Mouse (Mus musculus) CH12.LX (cell line): ENCODE measurements around the gene Rnf214. TPM values are rescaled to one million over a fixed set of nuclear protein-coding genes. Genes with fewer than 3 reads are reported as not detected.

ENCODE experiments used
- DNase-seq: peaks from one replicate; pipeline ENCODE4 v3.0.0-alpha.2; 2013; ENCODE audit errors: extremely low read depth
- H3K27ac ChIP-seq: 2 replicates; pipeline ENCODE4 v1.5.1; 2012; ENCODE audit warnings: low read depth, mild to moderate bottlenecking, control low read depth, moderate library complexity; ENCODE audit not compliant: insufficient read depth
- H3K27me3 ChIP-seq: replicated peaks from 2 replicates; pipeline ENCODE3; 2012; ENCODE audit warnings: inconsistent platforms
- H3K36me3 ChIP-seq, 2 experiments: replicated peaks in 1 of 2; 2 replicates each; pipeline versions ENCODE3 to v1.6.1; 2012; ENCODE audit warnings: inconsistent platforms in 1 of 2, low read length in 1 of 2, mild to moderate bottlenecking in 1 of 2, mixed read lengths in 1 of 2, moderate library complexity in 1 of 2; ENCODE audit not compliant: control insufficient read depth in 1 of 2, insufficient read depth in 1 of 2
- H3K4me1 ChIP-seq, 2 experiments: 2 replicates each; pipeline ENCODE4 v1.6.1; 2012; ENCODE audit warnings: inconsistent platforms in 1 of 2, moderate library complexity in 1 of 2; ENCODE audit not compliant: insufficient read depth in 2 of 2, control insufficient read depth in 1 of 2
- H3K4me2 ChIP-seq: 2 replicates; pipeline ENCODE4 v1.6.1; 2012; ENCODE audit warnings: low read depth, mild to moderate bottlenecking, control low read depth; ENCODE audit not compliant: poor library complexity, insufficient read depth, severe bottlenecking
- H3K4me3 ChIP-seq, 3 experiments: fragments of 150-350 bp in 1 of 3; sonication (generic) in 1 of 3; replicated peaks in 1 of 3; 2 replicates each; pipeline versions ENCODE3 to v1.5.1; 2011 to 2012; ENCODE audit warnings: low read depth in 2 of 3, low read length in 2 of 3, mild to moderate bottlenecking in 2 of 3, moderate library complexity in 2 of 3, control low read depth in 1 of 3, improper control_type of control experiment in 1 of 3, inconsistent platforms in 1 of 3, mixed read lengths in 1 of 3; ENCODE audit not compliant: poor library complexity in 1 of 3
- H3K79me2 ChIP-seq: replicated peaks from 2 replicates; pipeline ENCODE4 v1.6.1; 2012; ENCODE audit warnings: mild to moderate bottlenecking, moderate library complexity; ENCODE audit not compliant: control insufficient read depth, poor library complexity, insufficient read depth, severe bottlenecking; ENCODE audit errors: extremely low read depth
- H3K9ac ChIP-seq: 2 replicates; pipeline ENCODE4 v1.6.1; 2012; ENCODE audit warnings: low read depth, mild to moderate bottlenecking, control low read depth, moderate library complexity; ENCODE audit not compliant: insufficient read depth
- H3K9me3 ChIP-seq: replicated peaks from 2 replicates; pipeline ENCODE3; 2012; ENCODE audit warnings: low read length, inconsistent platforms, mixed read lengths
- CTCF ChIP-seq, 2 experiments: IDR thresholded peaks in 1 of 2; conservative IDR thresholded peaks in 1 of 2; 2 replicates each; pipeline ENCODE4 v1.5.1; 2011 to 2012; ENCODE audit warnings: low read depth in 2 of 2, low read length in 2 of 2, improper control_type of control experiment in 1 of 2, inconsistent platforms in 1 of 2, mild to moderate bottlenecking in 1 of 2, moderate library complexity in 1 of 2
- E2F4 ChIP-seq: IDR thresholded peaks from 2 replicates; pipeline ENCODE4 v1.6.1; 2011; ENCODE audit warnings: low read depth, low read length, improper control_type of control experiment; ENCODE audit not compliant: insufficient replicate concordance
- ELF1 ChIP-seq: IDR thresholded peaks from 2 replicates; pipeline ENCODE4 v1.6.1; 2014; ENCODE audit warnings: low read depth, mild to moderate bottlenecking, inconsistent platforms, low read length, improper control_type of control experiment
- EP300 ChIP-seq: IDR thresholded peaks from 2 replicates; pipeline ENCODE4 v1.6.1; 2011; ENCODE audit warnings: low read length, improper control_type of control experiment
- ETS1 ChIP-seq: conservative IDR thresholded peaks from 2 replicates; pipeline ENCODE4 v1.6.1; 2012; ENCODE audit warnings: low read depth, mild to moderate bottlenecking, inconsistent platforms, low read length, improper control_type of control experiment, moderate library complexity
- GABPA ChIP-seq: IDR thresholded peaks from 2 replicates; pipeline ENCODE4 v1.6.1; 2012; ENCODE audit warnings: low read depth, low read length, improper control_type of control experiment, inconsistent platforms; ENCODE audit not compliant: insufficient replicate concordance
- HCFC1 ChIP-seq: IDR thresholded peaks from 2 replicates; pipeline ENCODE4 v1.6.1; 2012; ENCODE audit warnings: low read depth, mild to moderate bottlenecking, inconsistent platforms, low read length, improper control_type of control experiment
- IRF4 ChIP-seq: IDR thresholded peaks from 2 replicates; pipeline ENCODE4 v1.6.1; 2014; ENCODE audit warnings: low read depth, mild to moderate bottlenecking, inconsistent platforms, low read length, improper control_type of control experiment
- JUND ChIP-seq: conservative IDR thresholded peaks from 2 replicates; pipeline ENCODE4 v1.6.1; 2011; ENCODE audit warnings: low read depth, low read length, improper control_type of control experiment
- KAT2A ChIP-seq: IDR thresholded peaks from 2 replicates; pipeline ENCODE4 v1.6.1; 2012; ENCODE audit warnings: low read length, improper control_type of control experiment, inconsistent platforms; ENCODE audit not compliant: insufficient replicate concordance
- MAX ChIP-seq: IDR thresholded peaks from 2 replicates; pipeline ENCODE4 v1.6.1; 2011; ENCODE audit warnings: low read length, improper control_type of control experiment
- MXI1 ChIP-seq: IDR thresholded peaks from 2 replicates; pipeline ENCODE4 v1.6.1; 2011; ENCODE audit warnings: mild to moderate bottlenecking, low read depth, low read length, improper control_type of control experiment
- RAD21 ChIP-seq: IDR thresholded peaks from 2 replicates; pipeline ENCODE4 v1.6.1; 2011; ENCODE audit warnings: low read depth, mild to moderate bottlenecking, low read length, improper control_type of control experiment, moderate library complexity
- RCOR1 ChIP-seq: conservative IDR thresholded peaks from 2 replicates; pipeline ENCODE4 v1.6.1; 2012; ENCODE audit warnings: low read depth, mild to moderate bottlenecking, inconsistent platforms, low read length, improper control_type of control experiment
- SIN3A ChIP-seq: IDR thresholded peaks from 2 replicates; pipeline ENCODE4 v1.6.1; 2012; ENCODE audit warnings: low read length, improper control_type of control experiment, inconsistent platforms
- TBP ChIP-seq: conservative IDR thresholded peaks from 2 replicates; pipeline ENCODE4 v1.6.1; 2011; ENCODE audit warnings: low read depth, low read length, improper control_type of control experiment
- USF2 ChIP-seq: conservative IDR thresholded peaks from 2 replicates; pipeline ENCODE4 v1.6.1; 2011; ENCODE audit warnings: low read depth, low read length, improper control_type of control experiment
- ZKSCAN1 ChIP-seq: IDR thresholded peaks from 2 replicates; pipeline ENCODE4 v1.6.1; 2012; ENCODE audit warnings: low read depth, inconsistent platforms, low read length, improper control_type of control experiment, borderline replicate concordance
- ZMIZ1 ChIP-seq: IDR thresholded peaks from 2 replicates; pipeline ENCODE4 v1.6.1; 2012; ENCODE audit warnings: low read depth, mild to moderate bottlenecking, inconsistent platforms, low read length, improper control_type of control experiment
- dilution Hi-C: fragments of 300-500 bp; cut with MboI; formaldehyde crosslinking; loops from 2 replicates; pipeline ENCODE4 v1.14.3; 2020; ENCODE audit warnings: low sequenced_read_pairs; ENCODE audit not compliant: extremely low pct_unique_long_range_greater_than_20kb, extremely low pct_ligation_motif_present
- in situ Hi-C: fragments of 300-500 bp; cut with MboI; formaldehyde crosslinking; loops from 3 replicates; pipeline ENCODE4 v1.14.3; 2019; ENCODE audit warnings: low sequenced_read_pairs, low pct_ligation_motif_present, low pct_unique_long_range_greater_than_20kb, mixed read lengths
- polyA plus RNA-seq: library from polyadenylated mRNA; unstranded; fragments of >175 nt; gene quantifications from 2 replicates; pipeline ENCODE4 v1.2.1, GENCODE M21; 2012; ENCODE audit warnings: low read depth; ENCODE audit not compliant: insufficient read length
- total RNA-seq, 2 experiments: library from RNA; depleted of rRNA; stranded (reverse); fragments of 300-350 nt in 1 of 2; fragments of >200 nt in 1 of 2; gene quantifications; 2 replicates each; pipeline ENCODE4 v1.2.3; 2012 to 2014

Gene Rnf214
- total and polyA plus RNA-seq, 3 experiments = 4.4 to 16.1 (median 9.4) TPM

GRCm38 (mm10) chr9:45877928-45878327, 28.8 kb downstream of the Rnf214 start:
- in situ Hi-C loops = no loop called here
- DNase-seq = peak; percentile 3
- no peaks in the 10 kb centered on the region for H3K4me1 ChIP-seq
- dilution Hi-C loops = no loop called here
- H3K36me3 ChIP-seq = peaks cover 6 to 64% of the 10 kb centered on the region in 2 experiments
- H3K9ac ChIP-seq = no peak overlapping the region
- no peak overlapping the region for H3K27ac ChIP-seq
- H3K4me2 ChIP-seq = no peak overlapping the region
- TF ChIP-seq TBP = no peak
- TF ChIP-seq CTCF (conservative IDR thresholded peaks at IDR 0.05 in 1 of 2, IDR thresholded peaks at IDR 0.05 in 1 of 2; ENCODE audit: low read depth in 2 of 2, low read length in 2 of 2) = peak in 1 of 2 experiments; percentile 41; a peak in 2 of 4 replicates
- TF ChIP-seq USF2 = no peak
- peak; percentile 30 for TF ChIP-seq RAD21
- H3K9me3 ChIP-seq = no peaks in the 10 kb centered on the region
- H3K4me3 ChIP-seq = no peak overlapping the region
- no peaks in the 10 kb centered on the region; the same call in 1 of the 2 replicates for H3K79me2 ChIP-seq
- no peaks in the 10 kb centered on the region for H3K27me3 ChIP-seq

- Histone ChIP-seq H3K79me2 (no peaks in the 10 kb centered on the region), H3K4me1 (no peaks in the 10 kb centered on the region), H3K9ac (no peak overlapping the region), H3K27me3 (no peaks in the 10 kb centered on the region), H3K4me2 (no peak overlapping the region), H3K9me3 (no peaks in the 10 kb centered on the region), H3K27ac (no peak overlapping the region), H3K36me3 (peaks cover 32 to 82% of the 10 kb centered on the region in 2 experiments), H3K4me3 (no peak overlapping the region)
- dilution Hi-C loops = no loop called here
- no peak for DNase-seq
- in situ Hi-C loops = no loop called here
- TF ChIP-seq GABPA = no peak
- no peak for TF ChIP-seq RCOR1
- no peak for TF ChIP-seq ZKSCAN1
- no peak for TF ChIP-seq HCFC1
- no peak for TF ChIP-seq JUND
- no peak for TF ChIP-seq EP300
- no peak for TF ChIP-seq ETS1
- TF ChIP-seq E2F4 = no peak
- no peak for TF ChIP-seq MAX
- TF ChIP-seq ELF1 = no peak
- TF ChIP-seq SIN3A = no peak
- no peak for TF ChIP-seq KAT2A
- no peak for TF ChIP-seq MXI1
- TF ChIP-seq IRF4 = no peak
- TF ChIP-seq ZMIZ1 = no peak
- TF ChIP-seq RAD21 = no peak
- TF ChIP-seq, all 38 proteins: peak for 0
Observed at GRCm38 (mm10) chr9:45870265-45870664, 36.4 kb downstream of the Rnf214 start.
